Mouse (Mus musculus): ENCODE data around the gene Ccnt1. TPM values are rescaled to one million over a fixed set of nuclear protein-coding genes. Genes with fewer than 3 reads are reported as not detected.
A peak's percentile ranks its signal among the peaks of the same experiment; 100 is the strongest.

Gene Ccnt1
- polyA plus RNA-seq, 1 experiment from 2014 or later: 44.9 TPM

DNA sequence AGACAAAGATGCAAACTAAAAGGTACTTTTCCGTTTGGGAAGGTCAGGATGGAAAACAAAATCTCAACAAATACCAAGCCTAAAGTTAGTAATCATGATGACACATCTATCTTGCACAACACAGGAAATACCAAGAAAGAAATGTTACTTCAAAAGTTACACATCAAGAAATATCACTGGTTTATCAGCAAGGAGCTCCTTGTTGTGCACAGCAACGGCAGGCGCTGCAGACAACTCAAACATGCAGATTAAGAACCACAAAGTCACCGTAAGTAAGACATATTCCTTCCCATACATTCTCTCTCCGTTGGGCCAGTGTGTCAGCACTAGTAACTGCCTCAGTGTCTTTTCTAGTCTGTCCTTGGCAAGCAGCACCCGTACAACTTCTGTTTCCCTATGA, 29.7 kb downstream of the Ccnt1 start:
- peaks cover 14% of the 10 kb centered on the region for H3K36me3 ChIP-seq (ENCODE audit: control insufficient read depth, insufficient read depth, low read length)
- H3K9ac ChIP-seq (ENCODE audit: low read length): no peak overlapping the region
- H3K4me3 ChIP-seq (replicated peaks; ENCODE audit: low read length): no peak overlapping the region
- no peak for ATAC-seq (ENCODE audit: insufficient read depth, low FRiP score)
- 79% methylated on average over 6 of the region's 6 CpGs for WGBS
- no peaks in the 10 kb centered on the region for H3K4me1 ChIP-seq (ENCODE audit: control insufficient read depth, insufficient read depth, low read length)
- no peaks in the 10 kb centered on the region for H3K27me3 ChIP-seq (ENCODE audit: control insufficient read depth, insufficient read depth, low read length)
- no peaks in the 10 kb centered on the region for H3K9me3 ChIP-seq (replicated peaks; ENCODE audit: control insufficient read depth, low read length)
- H3K27ac ChIP-seq (ENCODE audit: low read length): no peak overlapping the region
- H3K4me2 ChIP-seq (ENCODE audit: low read depth, low read length): no peak overlapping the region

DNA sequence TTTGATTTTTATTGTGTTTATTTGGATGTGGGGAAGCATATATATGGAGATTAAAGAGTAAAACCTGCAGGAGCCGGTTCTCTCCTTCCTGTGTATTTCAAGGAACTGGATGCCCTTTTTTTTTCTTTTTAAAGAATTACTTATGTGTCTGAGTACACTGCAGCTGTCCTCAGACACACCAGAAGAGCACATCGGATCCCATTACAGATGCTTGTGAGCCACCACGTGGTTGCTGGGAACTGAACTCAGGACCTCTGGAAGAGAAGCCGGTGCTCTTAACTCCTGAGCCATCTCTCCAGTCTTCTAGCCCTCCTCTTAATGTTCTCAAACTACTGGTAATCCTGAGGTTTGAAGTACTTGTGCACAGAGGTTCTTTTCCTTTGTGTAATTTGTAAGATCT, 32.8 kb downstream of the Ccnt1 start:
- no peaks in the 10 kb centered on the region for H3K27me3 ChIP-seq (ENCODE audit: control insufficient read depth, insufficient read depth, low read length)
- 0 out of 2 replicates have a peak, but pooled peaks cover under 1% of the 10 kb centered on the region for H3K4me1 ChIP-seq (ENCODE audit: control insufficient read depth, insufficient read depth, low read length)
- WGBS: 75% methylated on average over 4 of the region's 4 CpGs
- no peak overlapping the region for H3K9ac ChIP-seq (ENCODE audit: low read length)
- no peak for ATAC-seq (ENCODE audit: insufficient read depth, low FRiP score)
- H3K36me3 ChIP-seq (ENCODE audit: control insufficient read depth, insufficient read depth, low read length): no peaks in the 10 kb centered on the region
- no peak overlapping the region for H3K4me2 ChIP-seq (ENCODE audit: low read depth, low read length)
- H3K27ac ChIP-seq (ENCODE audit: low read length): no peak overlapping the region
- no peak overlapping the region for H3K4me3 ChIP-seq (replicated peaks; ENCODE audit: low read length)
- H3K9me3 ChIP-seq (replicated peaks; ENCODE audit: control insufficient read depth, low read length): no peaks in the 10 kb centered on the region

DNA sequence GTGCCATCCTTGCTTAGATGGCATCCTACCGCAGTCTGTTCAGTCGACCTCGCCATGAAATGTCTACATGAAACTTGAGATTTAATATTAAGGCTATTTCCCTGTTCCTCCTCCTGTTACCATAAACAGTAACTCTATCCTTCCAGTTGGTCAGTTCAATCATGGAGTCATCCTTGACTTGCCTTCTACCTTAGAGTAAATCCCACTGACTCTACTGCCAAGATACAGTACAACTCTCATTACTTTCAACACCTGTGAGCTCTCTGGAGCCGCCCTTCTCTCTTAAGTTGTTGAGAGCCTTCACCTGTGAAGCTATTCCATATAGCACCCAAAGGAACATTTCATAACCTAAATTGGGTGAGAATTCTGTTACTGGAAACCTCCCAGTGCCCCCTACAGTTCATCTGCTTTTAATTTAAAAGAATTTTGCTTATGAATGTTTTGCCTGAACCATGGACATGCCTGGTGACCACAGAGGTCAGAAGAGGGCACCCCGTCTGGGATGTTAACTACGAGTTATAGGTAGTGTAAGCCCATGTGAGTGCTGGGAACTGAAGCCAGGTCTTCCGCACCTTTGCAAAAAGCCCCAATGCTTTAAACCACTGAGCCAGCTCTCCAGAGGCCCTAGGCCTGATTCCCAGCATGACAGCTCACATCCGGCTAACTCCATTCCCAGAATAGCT, 33.8 kb downstream of the Ccnt1 start:
- H3K9ac ChIP-seq (ENCODE audit: low read length): no peak overlapping the region
- H3K27ac ChIP-seq (ENCODE audit: low read length): no peak overlapping the region
- WGBS: 86% methylated on average over 8 of the region's 8 CpGs
- no peak for ATAC-seq (ENCODE audit: insufficient read depth, low FRiP score)
- peaks cover 7% of the 10 kb centered on the region; the same call in 1 of the 2 replicates for H3K4me1 ChIP-seq (ENCODE audit: control insufficient read depth, insufficient read depth, low read length)
- H3K4me3 ChIP-seq (replicated peaks; ENCODE audit: low read length): no peak overlapping the region
- H3K36me3 ChIP-seq (ENCODE audit: control insufficient read depth, insufficient read depth, low read length): no peaks in the 10 kb centered on the region
- no peaks in the 10 kb centered on the region for H3K9me3 ChIP-seq (replicated peaks; ENCODE audit: control insufficient read depth, low read length)
- no peaks in the 10 kb centered on the region for H3K27me3 ChIP-seq (ENCODE audit: control insufficient read depth, insufficient read depth, low read length)
- no peak overlapping the region for H3K4me2 ChIP-seq (ENCODE audit: low read depth, low read length)

DNA sequence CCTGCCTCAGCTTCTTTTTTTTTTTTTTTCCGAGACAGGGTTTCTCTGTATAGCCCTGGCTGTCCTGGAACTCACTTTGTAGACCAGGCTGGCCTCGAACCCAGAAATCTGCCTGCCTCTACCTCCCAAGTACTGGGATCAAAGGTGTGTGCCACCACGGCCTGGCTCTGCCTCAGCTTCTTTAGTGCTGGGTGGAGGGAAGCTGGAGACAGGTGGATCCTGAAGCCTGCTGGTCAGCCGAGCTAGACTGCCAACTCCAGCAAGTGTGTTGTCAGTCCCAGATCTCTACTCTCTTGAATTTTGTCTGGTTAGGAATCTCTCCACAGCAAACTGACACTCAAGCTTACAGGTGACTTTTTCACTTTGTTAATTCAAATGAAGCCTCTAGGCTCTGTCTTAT, 34.8 kb downstream of the Ccnt1 start:
- Histone ChIP-seq H3K4me2 (ENCODE audit: low read depth, low read length) (no peak overlapping the region), H3K9ac (ENCODE audit: low read length) (no peak overlapping the region), H3K4me1 (ENCODE audit: control insufficient read depth, insufficient read depth, low read length) (peaks cover 7% of the 10 kb centered on the region; the same call in 1 of the 2 replicates), H3K27me3 (ENCODE audit: control insufficient read depth, insufficient read depth, low read length) (no peaks in the 10 kb centered on the region), H3K4me3 (replicated peaks; ENCODE audit: low read length) (no peak overlapping the region), H3K27ac (ENCODE audit: low read length) (no peak overlapping the region), H3K9me3 (replicated peaks; ENCODE audit: control insufficient read depth, low read length) (no peaks in the 10 kb centered on the region), H3K36me3 (ENCODE audit: control insufficient read depth, insufficient read depth, low read length) (peaks cover 3% of the 10 kb centered on the region; the same call in 1 of the 2 replicates)
- ATAC-seq (ENCODE audit: insufficient read depth, low FRiP score): no peak
- WGBS: 74% methylated on average over 4 of the region's 4 CpGs

DNA sequence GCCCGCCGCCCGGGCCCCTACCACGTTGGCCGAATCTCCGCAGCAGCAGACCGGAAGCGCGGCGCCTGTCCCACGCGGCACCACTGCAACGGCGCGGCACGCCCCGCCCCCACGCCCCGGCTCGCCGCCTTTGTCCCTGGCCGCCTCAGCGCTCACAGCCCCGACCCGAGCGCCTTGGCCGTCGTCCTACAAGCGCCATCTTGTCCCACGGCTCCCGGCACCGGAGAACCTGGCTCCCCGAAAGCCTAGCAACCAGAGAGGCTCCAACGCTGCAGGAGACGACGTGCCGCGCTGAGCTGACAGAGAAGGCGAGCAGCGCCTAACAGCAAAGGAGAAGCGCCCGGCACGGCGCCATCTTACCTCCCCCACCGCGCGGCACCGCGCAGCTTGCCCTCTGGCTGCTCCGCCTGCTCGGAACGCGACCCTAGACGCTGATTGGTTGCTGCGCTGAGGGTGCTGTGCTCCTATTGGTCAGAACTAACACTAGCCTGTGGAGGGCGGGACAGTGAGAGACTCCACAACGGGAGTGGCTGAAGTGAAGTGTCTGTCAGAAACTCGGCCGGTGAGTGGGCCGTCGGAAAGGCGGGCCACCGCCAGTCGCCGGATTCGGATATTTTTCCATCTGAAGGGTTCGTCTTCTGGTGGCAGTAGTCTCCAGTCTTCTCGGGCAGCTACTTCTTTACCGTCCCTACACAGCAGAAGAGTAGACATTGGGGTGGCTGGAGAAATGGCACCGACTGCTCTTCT, 36.7 kb downstream of the Ccnt1 start, which contains the start of gene Kansl2:
Gene Kansl2 (minus strand): TSS at position 384 of the 747 bp plus-strand sequence.
- peaks cover 15% of the 10 kb centered on the region for H3K36me3 ChIP-seq (ENCODE audit: control insufficient read depth, insufficient read depth, low read length)
- H3K4me1 ChIP-seq (ENCODE audit: control insufficient read depth, insufficient read depth, low read length): peaks cover 7% of the 10 kb centered on the region; the same call in 1 of the 2 replicates
- no peaks in the 10 kb centered on the region for H3K27me3 ChIP-seq (ENCODE audit: control insufficient read depth, insufficient read depth, low read length)
- peak within 1 kb of the TSS; percentile 96 for H3K9ac ChIP-seq (ENCODE audit: low read length)
- peak within 1 kb of the TSS; percentile 91 for H3K4me2 ChIP-seq (ENCODE audit: low read depth, low read length)
- WGBS: under 1% methylated on average over 69 of the region's 70 CpGs
- H3K27ac ChIP-seq (ENCODE audit: low read length): peak within 1 kb of the TSS; percentile 99
- peak; percentile 100 for ATAC-seq (ENCODE audit: insufficient read depth, low FRiP score)
- no peaks in the 10 kb centered on the region for H3K9me3 ChIP-seq (replicated peaks; ENCODE audit: control insufficient read depth, low read length)
- H3K4me3 ChIP-seq (replicated peaks; ENCODE audit: low read length): peak within 1 kb of the TSS; percentile 86

DNA sequence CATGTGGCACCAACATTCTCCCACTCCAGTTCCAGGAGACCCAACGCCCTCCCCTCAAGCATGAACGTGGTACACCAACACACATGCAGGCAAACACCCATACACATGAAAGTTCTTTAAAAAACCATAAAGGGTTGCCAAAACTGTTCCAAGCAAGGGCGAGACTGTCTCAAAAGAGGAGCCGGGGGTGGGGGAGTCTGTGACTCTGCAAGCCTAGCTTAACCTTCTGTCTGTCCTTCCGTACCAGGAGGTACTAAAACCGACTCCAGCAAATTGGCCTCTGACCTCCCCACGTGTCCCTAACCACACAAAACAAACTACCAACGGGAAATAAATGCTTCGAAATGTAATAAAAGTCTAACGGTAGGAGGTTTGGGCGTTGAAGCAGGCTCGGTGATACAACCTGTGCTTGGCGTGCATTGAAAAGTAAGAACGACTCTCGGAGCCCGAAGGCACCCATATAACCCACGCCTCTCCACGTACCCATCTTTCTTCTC, 37.6 kb downstream of the Ccnt1 start:
- WGBS: under 1% methylated on average over 18 of the region's 18 CpGs
- peaks cover 7% of the 10 kb centered on the region; the same call in 1 of the 2 replicates for H3K4me1 ChIP-seq (ENCODE audit: control insufficient read depth, insufficient read depth, low read length)
- ATAC-seq (ENCODE audit: insufficient read depth, low FRiP score): no peak
- no peaks in the 10 kb centered on the region for H3K27me3 ChIP-seq (ENCODE audit: control insufficient read depth, insufficient read depth, low read length)
- peak overlapping the region; percentile 86 for H3K4me3 ChIP-seq (replicated peaks; ENCODE audit: low read length)
- peak overlapping the region; percentile 96 for H3K9ac ChIP-seq (ENCODE audit: low read length)
- peak overlapping the region; percentile 91 for H3K4me2 ChIP-seq (ENCODE audit: low read depth, low read length)
- peak overlapping the region; percentile 99 for H3K27ac ChIP-seq (ENCODE audit: low read length)
- peaks cover 15% of the 10 kb centered on the region for H3K36me3 ChIP-seq (ENCODE audit: control insufficient read depth, insufficient read depth, low read length)
- H3K9me3 ChIP-seq (replicated peaks; ENCODE audit: control insufficient read depth, low read length): no peaks in the 10 kb centered on the region

DNA sequence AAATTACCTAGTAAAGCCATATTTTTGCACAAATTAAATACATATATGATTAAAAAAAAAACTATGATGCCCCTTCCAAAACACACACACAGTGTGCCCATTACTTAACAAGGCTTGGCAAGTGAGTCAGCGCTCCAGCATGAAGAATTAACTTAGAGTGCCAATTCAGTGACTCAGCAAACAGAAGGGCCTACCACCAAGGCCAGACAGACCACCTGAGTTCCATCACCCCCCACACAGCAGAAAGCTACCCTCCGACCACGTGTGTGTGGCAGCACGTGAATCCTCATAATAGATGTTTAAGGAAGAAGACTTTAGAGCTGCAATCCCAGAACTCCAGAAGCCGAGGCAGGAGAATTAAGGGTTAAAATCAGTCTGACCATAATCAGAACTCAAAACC, 38.4 kb downstream of the Ccnt1 start:
- Histone ChIP-seq H3K9me3 (replicated peaks; ENCODE audit: control insufficient read depth, low read length) (no peaks in the 10 kb centered on the region), H3K4me3 (replicated peaks; ENCODE audit: low read length) (peak overlapping the region; percentile 86), H3K9ac (ENCODE audit: low read length) (peak overlapping the region; percentile 96; the same call in 1 of the 2 replicates), H3K36me3 (ENCODE audit: control insufficient read depth, insufficient read depth, low read length) (peaks cover 21% of the 10 kb centered on the region), H3K4me1 (ENCODE audit: control insufficient read depth, insufficient read depth, low read length) (peaks cover 7% of the 10 kb centered on the region; the same call in 1 of the 2 replicates), H3K27me3 (ENCODE audit: control insufficient read depth, insufficient read depth, low read length) (no peaks in the 10 kb centered on the region), H3K27ac (ENCODE audit: low read length) (no peak overlapping the region), H3K4me2 (ENCODE audit: low read depth, low read length) (peak overlapping the region; percentile 91)
- WGBS: 21% methylated on average over 5 of the region's 5 CpGs
- no peak for ATAC-seq (ENCODE audit: insufficient read depth, low FRiP score)

DNA sequence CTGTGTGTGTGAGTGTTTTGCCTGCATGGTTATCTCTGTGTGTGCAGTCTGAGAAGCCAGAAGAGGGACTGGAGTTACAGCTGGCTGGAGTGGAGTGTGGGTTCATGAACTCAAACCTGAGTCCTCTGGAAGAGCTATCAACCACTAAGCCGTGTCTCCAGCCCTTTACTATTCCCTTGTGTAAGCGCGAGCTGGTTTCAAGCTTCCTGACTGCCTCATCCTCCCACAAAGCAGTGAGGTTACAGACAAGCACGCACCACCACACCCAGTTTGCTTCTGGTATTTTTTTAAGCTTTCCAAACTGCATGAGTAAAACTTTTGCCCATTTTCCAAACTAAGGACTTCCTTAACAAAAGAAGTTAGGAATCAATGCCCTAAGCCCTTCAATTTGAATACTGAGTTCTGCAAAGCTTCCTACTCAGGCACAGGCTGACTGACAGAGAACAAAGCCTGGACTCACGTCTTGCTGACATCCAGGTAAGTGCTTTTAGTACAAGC, 42.6 kb downstream of the Ccnt1 start:
- H3K9me3 ChIP-seq (replicated peaks; ENCODE audit: control insufficient read depth, low read length): no peaks in the 10 kb centered on the region
- H3K4me1 ChIP-seq (ENCODE audit: control insufficient read depth, insufficient read depth, low read length): peaks cover 7% of the 10 kb centered on the region; the same call in 1 of the 2 replicates
- ATAC-seq (ENCODE audit: insufficient read depth, low FRiP score): no peak
- H3K4me3 ChIP-seq (replicated peaks; ENCODE audit: low read length): no peak overlapping the region
- no peaks in the 10 kb centered on the region for H3K27me3 ChIP-seq (ENCODE audit: control insufficient read depth, insufficient read depth, low read length)
- peaks cover 40% of the 10 kb centered on the region for H3K36me3 ChIP-seq (ENCODE audit: control insufficient read depth, insufficient read depth, low read length)
- H3K4me2 ChIP-seq (ENCODE audit: low read depth, low read length): no peak overlapping the region
- no peak overlapping the region for H3K9ac ChIP-seq (ENCODE audit: low read length)
- WGBS: 91% methylated on average over 5 of the region's 5 CpGs
- no peak overlapping the region for H3K27ac ChIP-seq (ENCODE audit: low read length)

All from stomach, embryonic 16.5 days (tissue).